Mouse (Mus musculus): Measurements from ENCODE around the gene Abca5.

GRCm38 (mm10) chr11:110266757-110267156 lies 70.8 kb downstream of the Abca5 start:
- TF ChIP-seq EP300 (IDR thresholded peaks at IDR 0.05) (no peak), CTCF (IDR thresholded peaks at IDR 0.05) (no peak)

Data from lung, postnatal 0 days (tissue).